Mouse (Mus musculus) liver, adult 2 months (tissue): ENCODE measurements around the gene Cux2. TPM values are rescaled to one million over a fixed set of nuclear protein-coding genes. Genes with fewer than 3 reads are reported as not detected.
A peak's percentile ranks its signal among the peaks of the same experiment; 100 is the strongest.

Experiments used
- DNase-seq: peaks from one replicate; pipeline ENCODE4 v3.0.0-alpha.2; 2011; ENCODE audit warnings: low read depth, low spot score; ENCODE audit errors: extremely low read depth
- H3K27ac ChIP-seq: fragments of 200-500 bp; replicated peaks from 2 replicates; pipeline ENCODE4 v1.5.1; 2012; ENCODE audit warnings: low read depth, mild to moderate bottlenecking, control low read depth, inconsistent platforms, low read length; ENCODE audit not compliant: insufficient read depth
- H3K27me3 ChIP-seq: fragments of 200-500 bp; 2 replicates; pipeline ENCODE4 v1.6.1; 2012; ENCODE audit warnings: mild to moderate bottlenecking, moderate library complexity, low read length, inconsistent platforms; ENCODE audit not compliant: control insufficient read depth, insufficient read depth
- H3K36me3 ChIP-seq: fragments of 200-500 bp; 2 replicates; pipeline ENCODE4 v1.6.1; 2012; ENCODE audit warnings: low read length, inconsistent platforms; ENCODE audit not compliant: control insufficient read depth, insufficient read depth
- H3K4me1 ChIP-seq: fragments of 200-500 bp; 2 replicates; pipeline ENCODE4 v1.6.1; 2011; ENCODE audit warnings: low read length; ENCODE audit not compliant: control insufficient read depth, insufficient read depth
- H3K4me3 ChIP-seq: fragments of 200-500 bp; 2 replicates; pipeline ENCODE4 v1.5.1; 2011; ENCODE audit warnings: low read depth, mild to moderate bottlenecking, control low read depth, low read length, moderate library complexity; ENCODE audit not compliant: insufficient read depth
- H3K79me2 ChIP-seq: fragments of 200-500 bp; 2 replicates; pipeline ENCODE4 v1.6.1; 2012; ENCODE audit warnings: inconsistent platforms, mild to moderate bottlenecking, low read length, moderate library complexity; ENCODE audit not compliant: control insufficient read depth, insufficient read depth
- H3K9ac ChIP-seq: fragments of 200-500 bp; 2 replicates; pipeline ENCODE4 v1.6.1; 2012; ENCODE audit warnings: low read depth, mild to moderate bottlenecking, control low read depth, inconsistent platforms, low read length
- CTCF ChIP-seq: fragments of 200-500 bp; IDR thresholded peaks from 2 replicates; pipeline ENCODE4 v1.5.1; 2011; ENCODE audit warnings: low read depth, low read length, control low read depth
- POLR2A ChIP-seq: fragments of 200-500 bp; IDR thresholded peaks from 2 replicates; pipeline ENCODE4 v1.6.1; 2011; ENCODE audit warnings: low read length, control low read depth; ENCODE audit not compliant: insufficient read depth; ENCODE audit errors: extremely low read depth
- WGBS: fragments of 180-500 bp; shearing (Covaris S2); methylation state at CpG from one replicate; pipeline ENCODE4 v1.1.7; 2018; 5-methylcytosine and 5-hydroxymethylcytosine counted together
- polyA plus RNA-seq: library from polyadenylated mRNA; depleted of rRNA; stranded (reverse); fragments of >200 nt; gene quantifications from 2 replicates; pipeline ENCODE4 v1.2.3, GENCODE M21; 2012
- total RNA-seq: library from RNA; depleted of rRNA; stranded (reverse); fragments of >200 nt; gene quantifications from 2 replicates; pipeline ENCODE4 v1.2.3, GENCODE M21; 2014

The Cux2 gene
- total and polyA plus RNA-seq, 2 experiments: 4.1 to 11.6 TPM

GRCm38 (mm10) chr5:121876901-121877300 lies 173.0 kb downstream of the Cux2 start:
- TF ChIP-seq POLR2A: no peak
- no peak for TF ChIP-seq CTCF
- Histone ChIP-seq H3K79me2 (no peaks in the 10 kb centered on the region), H3K27ac (no peak overlapping the region), H3K36me3 (no peaks in the 10 kb centered on the region), H3K4me1 (no peaks in the 10 kb centered on the region), H3K4me3 (no peak overlapping the region), H3K9ac (no peak overlapping the region), H3K27me3 (no peaks in the 10 kb centered on the region)
- 94% methylated on average over 12 of the region's 12 CpGs for WGBS
- no peak for DNase-seq

DNA sequence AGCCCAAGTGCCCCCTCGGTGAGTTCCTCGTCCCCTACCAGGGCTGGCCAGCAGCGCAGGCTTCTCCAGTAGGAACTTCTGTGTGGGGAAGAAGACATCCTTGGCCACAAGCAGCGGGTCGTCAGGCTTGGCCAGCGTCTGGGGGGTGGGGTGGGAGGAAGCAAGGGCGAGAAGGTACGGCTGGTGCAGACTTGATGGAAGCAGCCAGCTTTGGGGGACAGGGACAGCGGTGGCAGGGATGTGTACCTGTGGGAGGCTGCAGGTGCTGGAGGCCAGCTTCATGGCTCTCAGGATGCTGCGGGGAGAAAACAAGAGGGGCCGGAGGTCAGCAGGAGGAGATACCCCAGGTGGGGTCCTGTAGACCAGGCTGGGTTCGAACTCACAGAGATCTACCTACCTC lies 174.9 kb downstream of the Cux2 start:
- Histone ChIP-seq H3K79me2 (no peaks in the 10 kb centered on the region), H3K9ac (no peak overlapping the region), H3K27me3 (no peaks in the 10 kb centered on the region), H3K4me3 (no peak overlapping the region), H3K36me3 (no peaks in the 10 kb centered on the region), H3K27ac (no peak overlapping the region), H3K4me1 (no peaks in the 10 kb centered on the region)
- DNase-seq: no peak
- TF ChIP-seq CTCF: no peak
- no peak for TF ChIP-seq POLR2A
- 92% methylated on average over 12 of the region's 12 CpGs for WGBS

GRCm38 (mm10) chr5:121872158-121872557 lies 177.7 kb downstream of the Cux2 start:
- Histone ChIP-seq H3K4me3 (no peak overlapping the region), H3K79me2 (no peaks in the 10 kb centered on the region), H3K9ac (no peak overlapping the region), H3K27me3 (no peaks in the 10 kb centered on the region), H3K4me1 (no peaks in the 10 kb centered on the region), H3K27ac (no peak overlapping the region), H3K36me3 (no peaks in the 10 kb centered on the region)
- TF ChIP-seq CTCF (peak; percentile 96), POLR2A (no peak)
- WGBS: 31% methylated on average over 4 of the region's 4 CpGs
- DNase-seq: no peak

DNA sequence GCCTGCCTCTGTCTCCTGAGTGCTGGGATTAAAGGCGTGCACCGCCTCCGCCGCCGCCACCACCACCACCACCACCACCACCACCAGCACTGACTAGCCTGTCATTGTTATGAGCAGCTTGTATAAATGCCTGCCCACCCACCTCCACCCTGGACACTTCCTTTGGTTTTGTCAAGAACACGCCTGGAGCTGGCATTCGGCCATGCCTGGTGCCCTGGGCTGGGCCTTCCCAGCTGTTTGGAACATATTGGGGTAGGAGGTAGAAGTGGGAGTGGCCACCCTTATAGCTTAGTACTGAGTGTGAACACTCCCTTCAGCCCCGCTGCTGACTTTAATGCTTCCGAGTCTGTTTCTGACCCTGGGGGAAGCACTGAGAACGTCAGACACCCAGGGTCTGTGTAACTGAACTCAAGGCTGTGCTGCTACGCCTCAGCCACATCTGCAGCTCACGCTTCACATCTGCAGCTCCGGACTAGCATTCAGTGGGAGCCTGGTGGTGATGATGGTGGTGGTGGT lies 178.3 kb downstream of the Cux2 start:
- no peaks in the 10 kb centered on the region for H3K4me1 ChIP-seq
- no peak for DNase-seq
- H3K4me3 ChIP-seq: no peak overlapping the region
- no peaks in the 10 kb centered on the region for H3K27me3 ChIP-seq
- no peaks in the 10 kb centered on the region for H3K79me2 ChIP-seq
- H3K27ac ChIP-seq: no peak overlapping the region
- TF ChIP-seq CTCF (no peak), POLR2A (no peak)
- no peak overlapping the region for H3K9ac ChIP-seq
- WGBS: 95% methylated on average over 10 of the region's 13 CpGs
- H3K36me3 ChIP-seq: no peaks in the 10 kb centered on the region

GRCm38 (mm10) chr5:121870832-121871231 lies 179.1 kb downstream of the Cux2 start:
- no peak overlapping the region for H3K9ac ChIP-seq
- TF ChIP-seq CTCF: no peak
- TF ChIP-seq POLR2A: no peak
- no peak for DNase-seq
- H3K4me3 ChIP-seq: no peak overlapping the region
- H3K79me2 ChIP-seq: no peaks in the 10 kb centered on the region
- no peak overlapping the region for H3K27ac ChIP-seq
- no peaks in the 10 kb centered on the region for H3K36me3 ChIP-seq
- H3K4me1 ChIP-seq: no peaks in the 10 kb centered on the region
- H3K27me3 ChIP-seq: no peaks in the 10 kb centered on the region
- 76% methylated on average over 6 of the region's 6 CpGs for WGBS

- 91% methylated on average over 5 of the region's 5 CpGs for WGBS
- no peak overlapping the region for H3K27ac ChIP-seq
Observed at GRCm38 (mm10) chr5:121867963-121868362, 181.9 kb downstream of the Cux2 start.

More at GRCm38 (mm10) chr5:121867963-121868362, 181.9 kb downstream of the Cux2 start:
- Histone ChIP-seq H3K4me1 (no peaks in the 10 kb centered on the region), H3K79me2 (no peaks in the 10 kb centered on the region), H3K9ac (no peak overlapping the region), H3K36me3 (no peaks in the 10 kb centered on the region), H3K4me3 (no peak overlapping the region), H3K27me3 (no peaks in the 10 kb centered on the region)
- TF ChIP-seq CTCF: no peak
- no peak for TF ChIP-seq POLR2A
- no peak for DNase-seq
